Mouse (Mus musculus): ENCODE results near the gene Ppp4r3a. TPM values are rescaled to one million over a fixed set of nuclear protein-coding genes. Genes with fewer than 3 reads are reported as not detected.

The Ppp4r3a gene
- polyA plus RNA-seq, 1 experiment: 2.2 TPM

DNA sequence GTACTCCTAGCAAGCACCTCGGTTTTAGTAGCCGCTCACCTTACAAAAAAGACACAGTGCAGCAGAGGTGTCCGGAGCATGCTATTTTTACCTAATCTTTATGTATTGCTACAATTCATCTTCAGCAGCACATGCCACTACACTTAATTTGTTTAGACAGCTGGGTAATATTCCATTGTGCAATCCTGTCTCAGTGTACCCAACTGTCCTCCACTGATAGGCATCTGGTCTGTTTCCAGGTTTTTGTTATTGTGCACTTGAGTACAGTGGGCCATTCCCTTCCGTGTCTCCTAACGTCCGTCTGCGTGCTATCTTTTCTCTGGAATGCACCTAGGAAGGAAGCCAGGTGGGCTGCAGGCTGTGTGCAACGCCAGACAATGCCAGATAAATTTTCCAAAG lies 84.9 kb downstream of the Ppp4r3a start:
- Histone ChIP-seq H3K4me3 (replicated peaks) (no peak overlapping the region), H3K4me1 (ENCODE audit: control insufficient read depth) (peaks cover 73% of the 10 kb centered on the region), H3K36me3 (ENCODE audit: control insufficient read depth) (peaks cover 23% of the 10 kb centered on the region), H3K27me3 (ENCODE audit: control insufficient read depth) (no peaks in the 10 kb centered on the region), H3K9me3 (ENCODE audit: control insufficient read depth, low read length) (no peaks in the 10 kb centered on the region)
- TF ChIP-seq TAL1 (IDR thresholded peaks at IDR 0.05; ENCODE audit: low read length) (no peak), GATA1 (IDR thresholded peaks at IDR 0.05; ENCODE audit: low read length) (no peak)

DNA sequence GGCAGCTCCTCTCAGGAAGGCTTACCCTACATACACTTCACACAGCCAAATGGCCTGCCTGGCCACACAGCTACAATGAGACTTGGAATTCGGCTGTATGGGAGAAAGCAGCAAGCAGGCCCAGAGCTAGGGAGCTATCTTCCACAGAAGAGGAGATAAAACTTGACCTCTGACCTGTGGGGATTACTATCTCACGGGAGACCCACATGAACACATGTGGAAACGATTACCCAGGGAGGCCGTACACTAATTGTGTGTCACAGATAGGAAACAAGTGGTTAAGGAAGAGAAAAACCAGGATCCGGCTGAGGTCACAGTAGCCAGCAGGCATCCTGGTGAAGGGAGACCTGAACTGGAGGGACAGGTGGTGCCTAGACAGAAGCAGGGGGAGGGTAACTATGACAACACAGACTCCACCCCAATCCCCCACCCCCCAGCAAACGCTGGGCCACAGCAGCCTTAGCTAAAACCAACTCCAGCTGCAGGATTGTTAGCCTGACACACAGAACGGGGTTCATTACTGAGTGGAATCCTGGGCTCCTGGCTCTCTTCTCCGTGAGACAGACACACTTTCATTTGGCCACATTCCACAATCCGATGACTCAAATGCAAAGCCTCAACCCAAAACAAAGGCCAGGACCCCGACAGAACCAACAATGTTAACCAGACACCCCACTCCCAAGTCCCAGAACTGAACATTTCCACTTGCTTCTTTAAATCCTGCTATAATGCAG lies 85.5 kb downstream of the Ppp4r3a start:
- H3K4me1 ChIP-seq (ENCODE audit: control insufficient read depth): peaks cover 69% of the 10 kb centered on the region
- H3K4me3 ChIP-seq (replicated peaks): no peak overlapping the region
- TF ChIP-seq TAL1 (IDR thresholded peaks at IDR 0.05; ENCODE audit: low read length) (no peak), GATA1 (IDR thresholded peaks at IDR 0.05; ENCODE audit: low read length) (no peak)
- no peaks in the 10 kb centered on the region for H3K27me3 ChIP-seq (ENCODE audit: control insufficient read depth)
- H3K9me3 ChIP-seq (ENCODE audit: control insufficient read depth, low read length): no peaks in the 10 kb centered on the region
- H3K36me3 ChIP-seq (ENCODE audit: control insufficient read depth): peaks cover 27% of the 10 kb centered on the region

DNA sequence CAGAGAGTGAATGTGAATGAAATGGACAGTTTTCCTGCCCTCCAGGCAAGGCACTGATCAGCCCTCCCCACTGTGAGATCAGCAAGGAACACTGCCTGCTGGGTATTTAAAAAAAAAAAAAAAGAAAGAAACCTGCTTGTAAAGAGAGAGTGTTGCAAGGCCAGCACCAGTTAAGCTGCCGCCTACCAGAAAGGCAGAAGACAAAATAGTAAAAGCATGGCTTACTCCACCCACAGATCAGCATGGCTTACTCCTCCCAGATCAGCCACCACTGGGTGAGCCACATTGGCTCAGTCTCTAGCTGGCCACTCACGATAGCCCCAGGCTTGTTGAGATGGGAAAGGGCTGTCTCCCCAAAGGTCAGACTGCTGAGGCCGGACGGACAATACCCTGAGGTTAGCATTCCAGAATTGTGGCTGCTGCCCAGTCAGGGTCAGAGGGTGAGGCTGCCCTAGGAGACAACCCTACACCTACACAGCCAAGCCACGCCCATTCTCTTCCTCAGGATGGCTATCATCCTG lies 87.1 kb downstream of the Ppp4r3a start:
- Histone ChIP-seq H3K4me1 (ENCODE audit: control insufficient read depth) (peaks cover 58% of the 10 kb centered on the region), H3K36me3 (ENCODE audit: control insufficient read depth) (peaks cover 35% of the 10 kb centered on the region), H3K9me3 (ENCODE audit: control insufficient read depth, low read length) (no peaks in the 10 kb centered on the region), H3K4me3 (replicated peaks) (no peak overlapping the region), H3K27me3 (ENCODE audit: control insufficient read depth) (no peaks in the 10 kb centered on the region)
- TF ChIP-seq GATA1 (IDR thresholded peaks at IDR 0.05; ENCODE audit: low read length) (no peak), TAL1 (IDR thresholded peaks at IDR 0.05; ENCODE audit: low read length) (no peak)

DNA sequence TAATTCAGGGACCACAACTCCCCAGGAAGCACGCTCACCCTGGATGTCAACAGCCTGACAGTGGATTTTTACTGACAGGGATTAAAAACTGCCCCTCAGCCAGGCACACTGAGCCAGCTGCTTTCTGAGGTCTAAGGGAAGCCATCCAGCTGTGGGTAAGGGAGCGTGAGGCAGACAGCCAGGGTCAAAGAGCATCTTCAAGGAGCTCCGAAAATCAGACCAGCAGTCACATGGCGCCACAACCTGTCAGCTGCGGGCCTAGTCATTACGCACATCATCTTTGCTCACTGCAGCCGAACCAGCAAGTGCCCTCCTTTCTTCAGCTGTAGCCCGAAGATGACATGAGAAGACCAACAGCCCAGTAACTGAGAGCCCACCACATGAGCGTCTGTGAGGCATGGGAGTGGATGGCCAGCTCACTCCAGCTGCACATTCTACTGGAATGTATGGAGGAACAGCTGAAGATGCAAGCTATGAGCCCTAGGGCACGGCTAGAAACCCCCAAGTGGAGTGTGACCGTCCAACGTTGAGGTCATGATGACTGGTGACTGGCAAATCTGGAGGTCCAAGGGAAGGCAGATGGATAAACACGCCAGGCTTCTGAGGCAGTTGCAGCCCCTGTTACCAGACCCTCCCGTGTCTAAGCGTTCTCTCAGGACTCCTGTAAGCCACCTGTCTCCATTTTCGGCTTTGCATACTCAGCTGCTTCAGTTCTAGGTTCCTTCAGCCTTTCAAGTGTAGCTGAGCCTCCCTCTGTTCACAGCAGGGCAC lies 87.7 kb downstream of the Ppp4r3a start:
- H3K4me1 ChIP-seq (ENCODE audit: control insufficient read depth): peaks cover 51% of the 10 kb centered on the region
- peaks cover 36% of the 10 kb centered on the region for H3K36me3 ChIP-seq (ENCODE audit: control insufficient read depth)
- no peaks in the 10 kb centered on the region for H3K9me3 ChIP-seq (ENCODE audit: control insufficient read depth, low read length)
- no peaks in the 10 kb centered on the region for H3K27me3 ChIP-seq (ENCODE audit: control insufficient read depth)
- TF ChIP-seq GATA1 (IDR thresholded peaks at IDR 0.05; ENCODE audit: low read length): no peak
- TF ChIP-seq TAL1 (IDR thresholded peaks at IDR 0.05; ENCODE audit: low read length): no peak
- no peak overlapping the region for H3K4me3 ChIP-seq (replicated peaks)

DNA sequence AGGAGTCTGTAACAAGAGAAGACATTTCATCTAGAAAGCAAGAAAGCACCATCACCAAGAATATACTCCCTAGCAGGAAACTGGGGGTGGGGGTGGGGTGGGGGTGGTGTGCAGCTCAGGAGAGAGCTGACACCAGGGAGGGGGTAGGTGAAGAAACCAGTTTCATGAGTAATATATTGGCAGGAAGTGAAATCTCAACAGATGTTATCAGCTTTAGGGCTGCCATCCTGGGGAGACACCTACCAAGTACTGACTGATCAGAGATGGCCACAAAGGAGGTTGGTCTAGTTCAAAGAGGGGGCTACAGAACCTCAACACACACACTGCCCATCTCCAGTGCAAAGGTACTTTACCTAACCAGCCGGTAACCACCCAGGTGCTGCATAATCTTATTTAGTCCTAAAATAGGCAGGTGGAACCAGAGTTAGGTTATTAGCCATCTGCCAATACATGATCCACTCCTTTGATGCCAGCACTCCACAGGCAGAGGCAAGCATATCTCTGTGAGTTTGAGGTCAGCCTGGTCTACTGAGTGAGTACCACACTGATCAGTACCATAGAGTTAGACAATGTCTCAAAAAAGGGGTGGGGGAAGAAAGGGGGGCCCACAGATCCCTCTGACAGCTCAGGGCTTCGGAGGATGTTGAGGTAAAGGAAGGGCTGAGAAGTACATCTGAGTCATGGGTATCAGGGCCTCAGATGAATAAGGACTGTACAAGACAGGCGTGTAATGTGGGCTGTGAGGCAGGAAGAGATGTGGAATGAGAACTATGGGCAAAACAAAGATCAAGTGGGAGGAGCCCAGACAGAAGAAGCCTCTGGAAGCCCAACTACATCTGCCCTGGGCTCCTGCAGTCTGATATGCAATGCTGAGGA lies 89.1 kb downstream of the Ppp4r3a start:
- H3K4me1 ChIP-seq (ENCODE audit: control insufficient read depth): peaks cover 38% of the 10 kb centered on the region
- no peak overlapping the region for H3K4me3 ChIP-seq (replicated peaks)
- peaks cover 34% of the 10 kb centered on the region for H3K36me3 ChIP-seq (ENCODE audit: control insufficient read depth)
- TF ChIP-seq GATA1 (IDR thresholded peaks at IDR 0.05; ENCODE audit: low read length) (no peak), TAL1 (IDR thresholded peaks at IDR 0.05; ENCODE audit: low read length) (no peak)
- H3K27me3 ChIP-seq (ENCODE audit: control insufficient read depth): no peaks in the 10 kb centered on the region
- no peaks in the 10 kb centered on the region for H3K9me3 ChIP-seq (ENCODE audit: control insufficient read depth, low read length)

DNA sequence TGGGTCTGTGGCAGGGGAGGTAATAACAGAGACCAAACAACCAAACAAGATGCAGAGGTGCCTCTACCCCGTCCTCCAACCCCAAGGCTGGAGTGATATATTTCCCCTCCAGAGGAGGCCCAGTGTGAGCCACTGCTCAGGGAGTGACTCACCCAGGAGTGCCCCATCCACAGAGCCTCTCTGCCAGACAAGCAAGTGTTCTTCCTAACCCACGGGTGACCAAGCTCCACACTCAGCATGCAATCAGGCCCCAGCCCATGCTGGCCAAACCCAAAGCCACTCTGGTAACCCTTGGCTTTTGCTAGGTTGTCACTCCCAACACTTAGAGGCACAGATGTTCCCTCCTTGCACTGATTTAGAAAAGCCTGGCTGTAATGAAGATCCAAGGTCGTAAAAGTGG lies 90.4 kb downstream of the Ppp4r3a start:
- H3K9me3 ChIP-seq (ENCODE audit: control insufficient read depth, low read length): no peaks in the 10 kb centered on the region
- H3K4me1 ChIP-seq (ENCODE audit: control insufficient read depth): peaks cover 25% of the 10 kb centered on the region
- TF ChIP-seq GATA1 (IDR thresholded peaks at IDR 0.05; ENCODE audit: low read length) (no peak), TAL1 (IDR thresholded peaks at IDR 0.05; ENCODE audit: low read length) (no peak)
- H3K36me3 ChIP-seq (ENCODE audit: control insufficient read depth): peaks cover 34% of the 10 kb centered on the region
- no peak overlapping the region for H3K4me3 ChIP-seq (replicated peaks)
- no peaks in the 10 kb centered on the region for H3K27me3 ChIP-seq (ENCODE audit: control insufficient read depth)

DNA sequence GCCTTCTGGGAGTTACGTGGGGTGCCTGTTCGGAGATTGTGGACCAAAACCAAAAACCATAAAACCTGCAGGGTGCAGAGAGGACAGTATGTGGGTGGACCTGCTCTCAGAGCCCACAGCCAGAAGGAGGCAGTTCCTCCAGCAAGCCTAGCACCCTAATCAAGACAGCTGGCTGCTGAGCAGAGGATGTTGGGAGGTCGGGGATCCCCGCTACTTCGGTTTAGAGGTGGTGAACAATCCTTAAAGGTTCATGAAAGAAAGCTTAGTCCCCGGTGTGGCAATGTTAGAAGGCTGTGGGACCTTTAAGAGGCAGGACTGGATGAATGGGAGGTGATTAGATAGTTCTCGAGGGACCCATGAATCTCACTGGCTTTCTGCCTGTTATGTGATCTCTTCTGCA lies 91.0 kb downstream of the Ppp4r3a start:
- no peak overlapping the region for H3K4me3 ChIP-seq (replicated peaks)
- no peaks in the 10 kb centered on the region for H3K9me3 ChIP-seq (ENCODE audit: control insufficient read depth, low read length)
- no peak for TF ChIP-seq TAL1 (IDR thresholded peaks at IDR 0.05; ENCODE audit: low read length)
- no peak for TF ChIP-seq GATA1 (IDR thresholded peaks at IDR 0.05; ENCODE audit: low read length)
- peaks cover 34% of the 10 kb centered on the region for H3K36me3 ChIP-seq (ENCODE audit: control insufficient read depth)
- H3K4me1 ChIP-seq (ENCODE audit: control insufficient read depth): peaks cover 19% of the 10 kb centered on the region
- no peaks in the 10 kb centered on the region for H3K27me3 ChIP-seq (ENCODE audit: control insufficient read depth)

DNA sequence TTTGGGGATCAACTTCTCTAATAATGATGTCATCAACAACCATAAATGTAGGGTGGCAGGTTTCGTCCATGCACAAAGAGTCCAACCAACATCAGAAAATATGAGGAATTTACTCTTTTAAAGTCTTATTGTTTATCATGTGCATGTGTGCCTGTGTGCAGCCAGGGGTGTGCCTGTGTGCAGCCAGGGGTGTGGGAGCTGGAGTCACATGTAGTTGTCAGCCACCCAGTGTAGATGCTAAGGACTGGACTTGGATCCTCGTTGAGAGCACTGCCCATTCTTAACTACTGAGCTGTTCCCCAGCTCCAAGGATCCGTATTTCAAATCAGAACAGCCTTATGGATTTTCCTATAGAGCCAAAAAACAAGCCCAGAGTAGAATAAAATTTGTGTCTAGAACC lies 92.4 kb downstream of the Ppp4r3a start:
- Histone ChIP-seq H3K4me1 (ENCODE audit: control insufficient read depth) (peaks cover 12% of the 10 kb centered on the region), H3K9me3 (ENCODE audit: control insufficient read depth, low read length) (no peaks in the 10 kb centered on the region), H3K27me3 (ENCODE audit: control insufficient read depth) (no peaks in the 10 kb centered on the region), H3K4me3 (replicated peaks) (no peak overlapping the region), H3K36me3 (ENCODE audit: control insufficient read depth) (peaks cover 32% of the 10 kb centered on the region)
- TF ChIP-seq TAL1 (IDR thresholded peaks at IDR 0.05; ENCODE audit: low read length) (no peak), GATA1 (IDR thresholded peaks at IDR 0.05; ENCODE audit: low read length) (no peak)

Measured in erythroblast, embryonic 14.5 days (primary cell).